Mouse (Mus musculus): ENCODE results near the gene Slc25a4.
A peak's percentile ranks its signal among the peaks of the same experiment; 100 is the strongest.

Gene Slc25a4

DNA sequence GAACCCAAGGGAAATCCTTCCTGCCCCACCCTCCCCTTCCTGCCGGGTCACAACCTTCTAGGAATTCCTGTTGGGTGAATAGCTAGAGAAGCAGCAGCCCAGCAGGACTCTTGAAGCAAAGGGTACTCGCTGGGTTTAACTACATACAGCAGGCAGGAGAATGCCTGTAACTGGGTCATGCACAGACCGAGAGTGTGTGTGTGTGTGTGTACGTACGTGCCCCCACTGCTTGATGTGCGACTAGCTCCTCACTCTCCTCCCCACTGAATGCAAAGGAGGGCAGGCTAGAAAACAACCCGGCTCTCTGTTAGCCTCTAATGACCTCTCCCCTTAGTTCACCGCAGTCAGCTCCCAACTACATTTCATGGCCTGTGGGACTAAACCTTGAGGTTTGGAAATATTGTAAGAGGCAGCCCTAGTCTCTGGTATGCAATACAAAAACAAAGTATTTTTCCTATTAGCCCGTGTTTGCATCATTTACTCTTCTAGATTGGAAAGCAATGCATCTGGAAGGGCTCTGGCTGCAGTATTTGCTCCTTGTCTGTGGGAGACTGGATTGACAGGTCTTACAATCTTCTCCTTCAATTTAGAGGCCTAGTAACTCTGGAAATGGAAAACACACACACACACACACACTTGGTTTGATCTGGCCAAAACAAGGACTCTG, 6.0 kb downstream of the Slc25a4 start:
- no peak for DNase-seq

DNA sequence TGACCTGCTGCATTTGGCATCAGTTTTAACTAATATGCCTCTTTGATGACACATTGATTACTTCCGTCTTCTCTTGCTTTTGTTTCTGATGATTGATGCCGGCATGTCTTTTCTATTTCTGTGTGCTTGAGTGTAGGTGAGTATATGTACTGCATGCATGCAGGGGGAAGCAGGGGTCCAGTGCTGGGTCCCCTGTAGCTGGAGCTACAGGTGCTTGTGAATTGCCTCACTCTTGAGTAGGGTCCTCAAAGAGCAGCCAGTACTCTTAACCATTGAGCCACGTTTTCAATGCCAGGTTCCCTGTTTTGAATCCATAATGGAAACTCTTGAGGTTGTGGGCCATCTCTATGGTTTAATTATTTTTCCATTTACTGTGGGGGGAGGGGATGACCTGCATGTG, 6.8 kb downstream of the Slc25a4 start:
- DNase-seq, result no peak

DNA sequence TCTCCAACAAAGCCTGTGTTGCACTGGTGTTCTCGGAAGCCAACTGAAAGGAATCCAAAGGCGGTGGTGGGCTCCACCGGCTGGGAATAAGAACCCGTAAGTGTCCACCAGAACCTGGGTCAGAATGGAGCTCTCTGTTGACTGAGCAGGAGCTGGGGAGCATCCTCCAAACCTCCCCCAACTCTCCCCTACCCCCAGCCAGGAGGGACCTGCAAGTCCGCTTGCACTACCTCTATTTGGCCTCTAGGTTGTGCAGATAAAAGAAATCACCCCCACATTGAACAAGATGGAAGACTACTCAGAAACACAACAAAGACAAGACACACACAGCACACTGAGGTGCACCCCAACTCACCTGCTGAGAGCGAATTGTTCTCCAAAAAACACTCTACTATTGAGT, 8.7 kb downstream of the Slc25a4 start:
- no peak for DNase-seq

DNA sequence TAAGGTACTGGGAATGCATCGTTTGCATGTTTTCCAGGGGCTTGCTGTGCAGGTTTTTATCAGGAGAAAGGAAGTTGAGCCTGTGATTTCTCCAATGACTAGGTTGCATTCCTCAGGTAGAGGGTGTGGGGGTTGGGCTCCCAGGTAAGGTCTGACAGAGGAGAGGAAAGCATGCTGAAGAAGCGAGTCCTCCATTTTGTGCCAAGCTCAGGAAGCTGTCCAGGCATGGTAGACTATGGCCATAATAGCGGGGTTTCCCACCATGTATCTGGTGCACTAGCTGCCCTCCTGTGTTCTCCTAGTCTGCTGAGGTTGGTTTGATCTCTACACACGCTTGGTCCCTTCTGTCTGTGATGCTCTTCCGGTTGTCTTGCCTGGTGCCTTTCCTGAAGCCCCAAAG, 13.4 kb downstream of the Slc25a4 start:
- no peak for DNase-seq

DNA sequence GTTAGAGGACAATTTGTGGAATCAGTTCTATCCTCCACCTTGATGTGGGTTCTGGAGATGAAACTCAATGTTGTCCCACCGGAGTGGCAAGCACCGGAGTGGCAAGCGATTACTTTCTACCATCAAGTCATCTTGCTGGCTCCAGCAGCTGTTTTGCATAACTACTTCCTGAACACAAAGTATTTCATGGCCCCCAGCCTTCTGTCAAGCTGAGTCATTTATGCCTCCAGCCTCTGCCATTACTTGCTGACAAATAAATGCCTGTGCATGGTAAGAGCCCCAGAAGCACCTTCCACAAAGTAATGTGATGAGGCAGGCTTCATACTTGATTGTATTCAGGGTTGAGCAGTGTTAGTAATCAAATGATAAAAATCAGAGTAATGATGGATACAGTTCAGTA, 14.2 kb downstream of the Slc25a4 start:
- no peak for DNase-seq

DNA sequence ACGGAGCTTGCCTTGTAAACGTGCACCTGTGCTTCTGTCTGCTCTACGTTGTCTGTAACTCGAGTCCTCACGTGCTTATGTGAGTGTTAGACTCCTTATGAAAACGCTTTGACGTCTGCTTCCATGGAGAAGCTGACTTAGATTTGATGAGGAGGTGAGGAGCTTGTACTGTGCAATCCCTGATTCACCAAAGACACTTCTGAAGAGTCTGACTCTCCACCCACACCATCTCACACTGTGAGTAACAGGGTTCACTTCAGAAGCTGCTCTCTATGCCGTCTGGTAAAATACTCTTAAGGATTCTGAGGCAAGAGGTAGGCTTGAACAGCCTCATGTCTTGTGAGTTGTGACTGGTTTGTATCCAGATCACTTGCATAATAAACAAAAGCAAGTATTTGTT, 18.0 kb downstream of the Slc25a4 start:
- no peak for DNase-seq

DNA sequence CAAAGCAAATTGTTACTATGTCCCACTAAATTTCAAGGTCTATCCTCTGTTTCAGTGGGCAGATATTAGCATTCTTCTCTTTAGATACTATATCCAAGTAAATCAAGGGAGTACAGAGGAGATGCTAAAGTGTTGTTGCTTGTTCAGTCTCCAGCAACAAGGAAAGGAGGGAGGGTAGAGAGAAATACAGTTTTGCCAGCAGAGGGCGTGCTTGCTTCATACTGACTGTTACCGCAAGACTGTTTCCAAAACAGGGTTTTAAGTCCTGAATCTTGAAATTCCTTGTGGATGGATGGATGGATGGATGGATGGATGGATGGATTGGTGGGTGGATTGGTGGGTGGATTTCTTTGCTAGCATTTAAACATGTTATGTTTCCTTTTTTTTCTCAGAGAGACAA, 25.7 kb downstream of the Slc25a4 start:
- peak; percentile 25 to 61 for DNase-seq

DNA sequence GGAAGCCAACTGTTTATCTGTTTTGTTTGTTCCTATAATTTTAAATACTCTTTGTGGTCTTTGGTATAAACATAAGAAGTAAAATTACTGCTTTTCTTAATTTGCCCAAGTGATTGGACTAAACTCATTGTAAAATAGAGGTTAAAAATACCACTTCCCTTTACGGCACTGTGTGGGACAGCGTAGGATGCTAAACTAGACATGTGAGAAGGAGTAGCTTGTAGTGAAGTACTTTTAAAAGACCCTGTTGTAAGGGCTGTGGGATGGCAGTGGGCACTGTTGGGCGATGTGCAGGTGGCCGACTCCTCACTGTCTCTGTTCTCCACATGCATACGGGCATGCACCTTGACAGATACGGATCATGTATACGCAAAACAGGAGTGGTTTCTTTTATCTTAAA, 30.9 kb downstream of the Slc25a4 start:
- no peak for DNase-seq

DNA sequence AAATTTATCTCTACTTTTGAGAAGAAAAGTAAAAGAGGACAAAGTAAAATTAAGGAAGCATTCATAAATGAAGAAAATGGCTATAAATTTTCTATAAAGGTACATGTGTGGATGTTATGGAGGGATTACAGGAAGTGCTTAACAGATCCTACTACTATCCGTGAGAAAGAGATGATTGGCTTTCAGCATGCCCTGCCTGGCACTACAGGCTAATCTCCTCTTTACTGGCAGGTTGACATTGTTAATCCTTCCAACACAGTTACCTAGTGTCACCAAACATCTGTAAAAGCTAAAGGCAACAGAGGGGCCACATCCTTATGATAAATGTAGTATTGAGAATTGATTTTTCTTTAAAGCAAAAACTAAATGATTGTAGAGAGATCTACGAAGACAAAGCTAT, 37.4 kb downstream of the Slc25a4 start:
- DNase-seq, result no peak

DNA sequence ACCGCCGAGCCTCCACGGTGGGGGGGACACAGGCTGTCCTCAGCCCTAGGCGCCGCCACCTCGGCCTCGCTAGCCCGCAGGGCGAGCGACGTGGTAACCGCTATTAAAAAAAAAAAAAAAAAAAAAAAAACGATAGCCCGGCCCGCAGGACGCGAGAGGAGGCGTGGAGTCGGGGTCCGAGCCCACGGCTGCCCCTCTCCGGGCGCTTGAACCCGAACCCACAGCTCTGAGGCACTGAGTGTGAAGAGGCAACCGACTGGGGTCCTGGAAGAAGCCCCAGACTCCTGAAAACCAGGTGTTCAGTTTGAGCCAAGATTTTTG, 47.3 kb downstream of the Slc25a4 start:
- no peak for DNase-seq

DNA sequence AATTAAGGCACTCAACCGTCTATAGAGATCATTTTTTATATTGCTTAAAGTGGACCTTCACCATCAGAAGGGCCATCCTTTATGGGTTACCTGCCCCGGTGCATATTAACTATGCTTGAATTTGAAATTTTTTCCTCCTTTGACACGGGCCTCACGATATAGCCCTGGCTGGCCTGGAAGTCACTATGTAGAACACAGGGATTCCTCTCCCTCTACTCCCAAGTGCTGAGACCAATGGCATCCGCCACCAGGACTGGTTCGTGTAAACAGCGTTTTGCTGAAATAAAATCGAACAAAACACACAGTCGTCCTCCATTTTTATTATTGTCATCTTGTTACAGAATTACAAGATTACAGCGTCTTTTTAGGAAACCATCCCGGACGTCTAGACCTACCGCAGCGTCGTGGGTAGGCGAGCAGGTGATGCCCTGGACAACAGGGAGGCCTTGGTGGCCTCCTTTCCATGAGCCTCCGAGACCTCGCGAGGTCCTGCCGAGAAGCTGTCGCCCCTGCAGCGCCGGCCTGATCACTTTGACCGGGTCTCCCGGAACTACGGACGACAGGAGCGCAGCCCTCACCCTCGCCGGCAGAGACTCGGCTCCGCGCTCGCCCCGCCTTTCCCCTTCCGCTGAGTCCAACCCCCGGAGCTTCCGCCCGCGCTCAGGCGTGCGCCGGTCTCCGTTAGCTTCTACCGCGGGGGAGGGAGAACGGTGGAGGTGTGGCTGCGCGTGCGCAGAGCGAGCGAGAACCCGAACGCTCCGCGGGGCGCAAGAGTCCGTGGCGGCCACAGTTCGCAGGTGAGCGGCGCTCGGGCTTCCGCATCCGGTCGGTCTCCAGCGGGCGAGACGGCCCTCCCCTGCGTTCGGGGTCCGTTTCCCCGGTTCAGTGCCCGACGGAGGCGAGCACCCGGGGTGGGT, 47.9 kb downstream of the Slc25a4 start:
- DNase-seq, result peak; percentile 97

All from kidney, adult 8-10 months (tissue).